Mouse (Mus musculus) heart, embryonic 15.5 days (tissue): ENCODE measurements around the gene Gm20773. TPM values are rescaled to one million over a fixed set of nuclear protein-coding genes. Genes with fewer than 3 reads are reported as not detected.
"Not testable (repeated sequence)": the region's sequence is repeated elsewhere in the genome, so short reads cannot be mapped to it uniquely, and the experiment has no call there.

Source experiments
- ATAC-seq: fragments of 200-750 bp; cut with Nextera tagmentation; replicated peaks from 2 replicates; pipeline ENCODE4 v1.8.0; 2017; ENCODE audit warnings: low read depth, moderate TSS enrichment; ENCODE audit not compliant: insufficient number of reproducible peaks, insufficient read depth, low FRiP score
- H3K27ac ChIP-seq: fragments of 300-500 bp; sonication (generic); 2 replicates; pipeline ENCODE4 v1.5.1; 2015; ENCODE audit warnings: mild to moderate bottlenecking, inconsistent platforms
- H3K27me3 ChIP-seq: fragments of 300-500 bp; sonication (generic); 2 replicates; pipeline ENCODE4 v1.6.1; 2015; ENCODE audit warnings: inconsistent platforms
- H3K36me3 ChIP-seq: fragments of 300-500 bp; sonication (generic); 2 replicates; pipeline ENCODE4 v1.6.1; 2015; ENCODE audit warnings: mild to moderate bottlenecking, inconsistent platforms
- H3K4me1 ChIP-seq: fragments of 300-500 bp; sonication (generic); replicated peaks from 2 replicates; pipeline ENCODE4 v1.6.1; 2015; ENCODE audit warnings: inconsistent platforms
- H3K4me2 ChIP-seq: fragments of 300-500 bp; sonication (generic); 2 replicates; pipeline ENCODE4 v1.6.1; 2015; ENCODE audit warnings: inconsistent platforms, mild to moderate bottlenecking, moderate library complexity
- H3K4me3 ChIP-seq: fragments of 300-500 bp; sonication (generic); 2 replicates; pipeline ENCODE4 v1.5.1; 2015; ENCODE audit warnings: mild to moderate bottlenecking, inconsistent platforms
- H3K9ac ChIP-seq: fragments of 300-500 bp; sonication (generic); 2 replicates; pipeline ENCODE4 v1.6.1; 2015; ENCODE audit warnings: mild to moderate bottlenecking, inconsistent platforms
- H3K9me3 ChIP-seq: fragments of 300-500 bp; sonication (generic); replicated peaks from 2 replicates; pipeline ENCODE4 v1.6.1; 2016; ENCODE audit warnings: inconsistent platforms
- WGBS: fragments of 180-500 bp; shearing (Covaris S2); methylation state at CpG from one replicate; pipeline ENCODE4 v1.1.7; 2015; ENCODE audit warnings: mixed read lengths; 5-methylcytosine and 5-hydroxymethylcytosine counted together
- polyA plus RNA-seq: library from polyadenylated mRNA; unstranded; fragments of >200 nt; fragmentation: Nextera tagmentation; extraction: Ambion mirVana; gene quantifications from 2 replicates; pipeline ENCODE4 v1.2.1, GENCODE M21; 2015

Gene Gm20773
- polyA plus RNA-seq = not detected in 2 replicates

GRCm38 (mm10) chrY:13493726-13494125 lies at the start of gene Gm20773:
TSS of gene Gm20773 (plus strand) at chrY:13494026.
- not testable (repeated sequence) for H3K4me2 ChIP-seq, H3K9me3 ChIP-seq, H3K27ac ChIP-seq, H3K9ac ChIP-seq, H3K4me3 ChIP-seq, ATAC-seq, H3K36me3 ChIP-seq, H3K4me1 ChIP-seq, H3K27me3 ChIP-seq
- WGBS = no CpG with 5 or more reads among the region's 1 CpGs

GRCm38 (mm10) chrY:13465479-13465878 lies 28.3 kb upstream of the Gm20773 start, which contains the start of gene Gm21866:
TSS of gene Gm21866 (minus strand) at chrY:13465579.
- H3K4me2 ChIP-seq, H3K27me3 ChIP-seq, H3K9ac ChIP-seq, H3K27ac ChIP-seq, H3K9me3 ChIP-seq, H3K36me3 ChIP-seq, H3K4me3 ChIP-seq, H3K4me1 ChIP-seq, ATAC-seq: not testable (repeated sequence)
- WGBS = no CpG with 5 or more reads among the region's 3 CpGs

Other genes starting within 250 kb of the Gm20773 start
- gene Gm21440, start 241.6 kb upstream of the Gm20773 start, polyA plus RNA-seq = not detected in 2 replicates
- not detected in 2 replicates for gene Gm21454, start 241.6 kb upstream of the Gm20773 start, polyA plus RNA-seq
- gene Gm21725, start 145.0 kb upstream of the Gm20773 start, polyA plus RNA-seq = not detected in 2 replicates
- not detected in 2 replicates for gene Gm21866, start 28.4 kb upstream of the Gm20773 start, polyA plus RNA-seq